Mouse (Mus musculus) right cerebral cortex, postnatal 36 days (tissue): ENCODE measurements around the gene Fabp3.

Source experiments
- DNase-seq, 2 experiments: peaks; one replicate each; pipeline ENCODE4 v3.0.0; 2022; ENCODE audit warnings: low spot score in 2 of 2, mixed read lengths in 1 of 2

The Fabp3 gene

DNA sequence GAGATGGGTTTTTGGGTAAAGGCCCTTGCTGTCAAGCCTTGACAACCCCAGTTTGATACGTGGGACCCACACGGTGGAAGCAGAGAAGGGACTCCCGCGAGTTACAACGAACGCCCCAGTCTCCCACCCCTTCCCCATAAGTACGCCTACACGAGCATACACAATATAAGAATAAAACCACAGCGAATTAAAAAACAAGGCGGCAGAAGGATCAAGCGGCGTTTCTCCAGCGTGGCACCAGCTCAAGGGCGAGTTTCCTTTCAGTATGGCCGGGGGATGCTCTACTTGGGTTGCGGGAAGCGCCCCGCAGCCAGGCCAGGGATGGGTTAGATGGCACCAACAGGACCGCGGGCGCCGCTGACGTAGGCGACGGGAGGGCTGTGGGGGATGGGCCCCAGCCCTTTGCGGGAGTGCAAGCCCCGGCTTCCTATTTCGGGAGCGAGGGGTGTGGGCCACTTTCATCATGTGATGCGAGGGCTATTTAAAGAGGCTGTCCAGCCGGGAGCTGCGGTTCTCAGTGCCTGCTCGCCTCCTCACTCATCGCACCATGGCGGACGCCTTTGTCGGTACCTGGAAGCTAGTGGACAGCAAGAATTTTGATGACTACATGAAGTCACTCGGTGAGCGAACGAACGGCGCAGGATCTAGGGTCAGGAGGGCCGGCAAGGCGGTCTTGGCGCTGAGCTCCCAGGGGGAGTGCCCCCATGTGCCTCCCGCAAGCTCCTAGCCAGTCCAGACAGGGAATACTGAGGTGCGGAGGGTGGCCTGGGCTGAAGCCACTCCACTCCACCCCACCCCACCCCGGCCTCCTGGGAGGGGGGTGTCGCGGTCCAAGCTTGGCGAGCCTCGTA lies at the start of gene Fabp3, which contains the start of gene Gm10570:
TSS of gene Fabp3 (plus strand) at position 365 of the 851 bp plus-strand sequence.
TSS of gene Gm10570 (minus strand) at position 444 of the 851 bp plus-strand sequence.
- DNase-seq = peak; percentile 71 to 79

DNA sequence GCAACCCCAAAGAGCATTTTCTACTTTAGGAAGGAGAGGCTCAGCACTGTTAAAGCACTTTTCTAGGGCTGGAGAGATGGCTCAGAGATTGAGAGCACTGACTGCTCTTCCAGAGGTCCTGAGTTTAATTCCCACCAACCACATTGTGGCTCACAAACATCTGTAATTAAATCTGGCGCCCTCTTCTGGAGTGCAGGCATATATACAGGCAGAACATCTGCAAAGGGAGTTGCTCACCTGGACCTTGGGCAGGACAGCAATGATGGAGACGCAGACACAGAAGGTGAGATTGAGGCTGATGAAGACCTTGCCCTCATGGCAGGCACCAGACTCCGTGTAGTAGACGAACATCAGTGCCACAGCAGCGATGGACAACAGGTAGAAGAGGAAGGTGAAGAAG lies 48.0 kb upstream of the Fabp3 start:
- DNase-seq = no peak

DNA sequence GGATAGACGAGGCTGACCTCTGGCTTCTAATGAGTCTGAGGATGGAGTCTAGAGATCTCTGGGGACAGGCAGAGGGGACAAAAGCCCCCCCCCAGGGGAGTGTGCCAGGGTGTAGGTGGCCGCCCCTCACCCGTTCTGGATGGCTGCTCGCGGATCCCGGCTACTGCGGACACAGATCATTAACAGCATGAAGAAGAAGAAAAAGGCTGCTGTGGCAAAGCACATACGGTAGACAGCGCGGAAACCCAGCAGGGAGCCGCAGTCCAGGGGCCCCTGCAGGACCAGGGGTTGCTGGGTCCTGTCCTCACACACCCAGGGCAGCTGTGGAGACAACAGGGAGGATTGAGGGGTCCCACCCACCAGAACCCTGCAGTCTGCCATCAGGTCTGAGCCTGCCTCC lies 44.3 kb upstream of the Fabp3 start:
- no peak for DNase-seq

DNA sequence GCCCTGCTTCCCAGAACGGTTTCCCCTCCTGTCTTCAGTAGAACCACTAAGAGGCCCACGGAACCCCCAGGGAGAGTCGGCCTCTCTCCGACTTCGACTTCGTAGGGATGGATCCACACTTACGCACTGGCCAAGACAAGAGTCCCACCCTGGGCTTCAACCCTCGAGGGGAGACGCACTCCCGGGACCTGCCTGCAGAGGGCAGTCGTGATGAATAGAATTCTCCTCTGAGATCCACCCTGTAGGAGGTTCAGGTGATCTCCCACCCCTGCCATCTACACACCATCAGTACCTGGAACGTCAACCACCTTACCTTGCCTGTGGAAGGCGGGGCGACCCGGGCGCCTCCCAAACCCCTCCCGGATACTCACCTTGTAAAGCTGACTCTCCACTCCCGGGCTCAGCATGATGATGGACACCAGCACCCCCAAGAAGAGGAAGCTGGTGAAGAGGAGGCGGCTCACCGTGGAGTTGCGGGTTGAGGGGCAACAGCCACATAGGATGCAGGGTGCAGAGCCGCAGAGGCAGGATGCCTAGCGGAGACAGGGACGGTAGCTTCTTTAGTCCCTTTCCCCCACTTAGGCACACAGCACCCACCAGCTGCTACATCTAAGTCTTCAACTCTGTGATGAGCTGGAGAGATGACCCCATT lies 43.6 kb upstream of the Fabp3 start:
- no peak for DNase-seq

DNA sequence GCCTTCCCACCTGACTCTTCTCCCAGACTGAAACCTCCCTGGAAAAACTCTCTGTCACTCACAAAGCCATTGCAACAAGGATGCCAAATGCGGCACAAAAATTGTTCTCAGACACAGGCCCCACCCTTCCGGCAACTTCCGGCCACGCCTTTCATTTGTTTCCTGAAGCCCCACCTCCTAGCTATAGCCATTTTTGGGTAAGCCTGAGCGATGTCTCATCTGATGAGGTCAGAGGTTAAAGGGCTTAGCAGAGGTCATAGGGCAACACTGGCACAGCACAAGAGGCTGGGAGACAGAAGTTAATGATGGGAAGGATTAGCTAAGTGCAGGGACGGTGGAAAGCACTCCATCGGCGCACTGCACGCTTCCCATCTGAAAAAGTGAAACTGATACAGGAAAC lies 41.8 kb upstream of the Fabp3 start:
- no peak for DNase-seq

DNA sequence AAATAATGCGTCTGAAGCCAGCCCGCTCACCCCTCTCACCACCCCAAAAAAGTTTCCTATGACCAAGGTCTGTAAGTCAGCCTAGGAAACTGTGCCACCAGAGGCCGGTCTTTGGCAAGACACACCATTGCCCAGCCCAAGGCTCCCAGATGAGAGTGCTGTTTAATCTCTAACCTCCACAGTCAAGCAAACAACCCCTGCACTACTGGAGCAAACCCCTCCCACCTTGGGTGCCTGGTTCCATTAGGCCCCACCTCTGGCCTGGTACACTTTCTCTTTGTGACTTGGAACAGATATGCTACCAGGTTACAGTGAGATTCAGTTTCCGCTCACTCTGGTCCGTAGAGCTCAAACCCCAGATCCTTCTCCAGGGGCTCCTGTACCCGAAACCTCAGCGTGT lies 41.3 kb upstream of the Fabp3 start:
- DNase-seq = no peak

DNA sequence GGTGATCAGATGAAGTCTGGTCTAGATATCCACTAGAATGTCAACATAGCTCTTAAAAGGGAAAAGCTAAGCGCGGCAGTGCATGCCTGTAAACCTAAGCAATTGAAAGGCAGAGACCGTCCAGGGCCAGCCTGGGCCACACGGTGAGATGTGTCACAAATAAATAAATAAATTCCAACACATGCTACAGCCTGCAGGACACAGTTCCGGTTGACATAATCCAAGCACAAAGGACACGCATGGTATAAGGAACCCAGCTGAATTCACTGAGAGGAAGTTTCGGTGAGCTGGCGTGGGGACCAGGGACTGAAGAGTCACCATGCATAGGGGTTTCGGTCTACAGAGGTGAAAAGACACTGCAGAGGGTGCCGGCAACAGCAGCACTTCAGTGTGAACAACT lies 39.7 kb upstream of the Fabp3 start:
- no peak for DNase-seq

DNA sequence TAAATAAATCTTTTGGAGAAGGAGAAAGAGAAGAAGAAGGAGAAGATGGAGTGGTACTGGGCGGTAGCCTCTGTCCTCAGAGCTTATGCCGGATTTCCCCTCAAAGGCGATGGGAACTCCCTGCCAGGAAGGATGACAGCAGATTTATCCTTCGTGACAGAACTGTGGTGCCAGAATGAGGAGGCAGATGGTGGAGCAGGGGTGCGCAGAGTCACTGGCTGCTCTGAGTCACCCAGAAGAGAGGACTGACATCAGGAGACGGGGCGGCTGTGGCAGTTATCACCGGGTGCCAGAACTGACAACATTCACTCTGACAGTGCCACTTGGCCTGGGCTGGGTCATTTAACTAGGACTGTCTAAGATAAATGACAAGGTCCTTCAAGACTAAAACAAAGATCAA lies 38.3 kb upstream of the Fabp3 start:
- DNase-seq = peak; percentile 79 to 80

DNA sequence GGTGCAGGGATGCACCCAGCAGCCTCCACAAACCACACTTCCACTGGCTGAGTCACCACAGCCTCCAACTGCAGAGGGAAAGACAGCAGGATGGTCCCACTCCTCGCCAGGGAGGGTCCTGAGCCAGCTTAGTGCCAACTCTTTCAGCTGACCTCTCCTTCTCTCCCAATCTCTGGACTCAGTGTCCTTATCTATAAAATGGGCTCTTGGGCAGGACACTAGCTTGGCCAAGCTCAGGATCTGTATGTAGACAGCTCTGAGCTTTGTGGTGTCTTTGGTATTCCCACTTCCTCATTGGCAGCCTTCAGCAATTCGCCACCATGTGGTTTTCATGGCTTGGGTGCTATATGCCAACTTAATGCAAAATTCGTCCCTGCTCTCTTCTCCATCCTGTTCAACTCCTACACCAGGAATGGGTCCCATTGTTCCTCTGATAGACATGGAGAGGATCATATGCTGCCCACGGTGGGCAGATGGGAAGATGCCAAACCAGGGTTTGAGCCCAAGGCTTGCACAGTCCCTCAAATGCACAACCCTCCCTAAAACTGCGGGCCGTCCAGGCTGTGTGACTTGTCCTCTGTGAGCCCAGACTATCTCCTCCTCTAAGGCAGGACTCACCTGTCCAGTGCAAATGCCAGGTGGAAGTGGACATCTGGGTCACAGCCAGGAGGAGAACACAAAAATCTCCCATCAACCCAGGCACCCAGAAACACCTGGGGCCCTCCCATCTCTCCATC lies 37.6 kb upstream of the Fabp3 start:
- DNase-seq = peak; percentile 34 to 35

DNA sequence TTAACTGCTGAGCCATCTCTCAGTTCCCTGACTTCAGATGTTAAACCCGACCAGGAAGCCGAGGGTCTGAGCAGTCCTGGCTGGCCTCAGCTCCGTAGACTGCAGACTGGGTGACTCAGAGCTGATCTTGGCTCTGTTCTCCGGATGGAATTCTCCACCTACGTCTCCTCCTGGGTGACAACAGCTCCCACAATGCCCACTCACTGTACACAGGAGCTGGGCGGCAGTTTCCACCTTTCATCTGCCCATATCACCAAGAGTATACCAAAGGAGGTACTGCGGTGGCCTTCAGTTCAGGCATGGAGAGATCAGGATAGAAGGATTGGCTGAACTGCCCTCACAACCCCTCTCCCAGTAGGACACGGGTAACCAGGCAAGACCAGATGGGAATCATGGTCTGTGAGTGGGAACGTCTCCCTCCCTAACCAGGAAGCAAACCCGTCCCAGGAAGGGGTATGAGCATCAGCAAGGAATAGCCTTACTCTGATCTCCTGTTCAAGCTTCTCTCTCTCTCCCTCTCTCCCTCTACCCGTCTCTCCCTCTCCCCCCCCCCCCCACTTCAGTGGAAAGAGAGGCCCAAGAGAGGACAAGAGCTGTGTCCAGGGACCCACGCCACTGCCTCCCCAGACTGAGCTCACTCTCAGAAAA lies 34.6 kb upstream of the Fabp3 start:
- peak; percentile 48 to 67 for DNase-seq

DNA sequence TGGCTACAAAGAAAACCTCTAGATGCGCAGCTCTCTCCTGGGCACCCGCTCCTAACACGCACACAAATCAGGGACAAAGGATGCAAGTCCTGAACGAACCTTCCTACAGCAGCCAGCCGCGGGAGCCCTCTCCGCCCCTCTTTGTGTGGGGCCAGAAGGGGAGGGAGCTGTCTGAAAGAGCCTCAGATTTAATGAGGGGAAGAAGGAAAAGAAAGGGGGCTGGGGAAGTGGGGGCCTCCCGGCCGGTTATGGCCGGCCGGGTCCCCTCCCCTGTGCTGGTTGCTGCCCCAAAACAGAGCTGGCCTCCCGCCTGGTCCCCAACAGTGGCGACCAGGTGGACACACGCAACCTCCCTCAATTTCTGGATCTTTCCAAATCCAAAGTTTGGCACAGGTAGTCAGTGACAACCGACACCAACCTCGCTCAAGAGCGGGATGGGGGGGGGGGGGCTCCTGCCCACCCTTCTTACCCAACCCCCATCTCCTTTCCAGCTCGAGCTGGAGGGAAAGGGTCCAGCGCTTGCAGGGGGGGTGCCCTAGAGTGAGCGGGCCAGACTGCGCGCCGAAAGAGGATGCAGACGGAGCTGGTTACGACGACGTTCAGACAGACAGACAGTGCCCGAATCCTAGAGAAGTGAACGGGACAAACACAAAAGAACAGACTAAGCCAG lies 33.9 kb upstream of the Fabp3 start:
- DNase-seq = no peak

DNA sequence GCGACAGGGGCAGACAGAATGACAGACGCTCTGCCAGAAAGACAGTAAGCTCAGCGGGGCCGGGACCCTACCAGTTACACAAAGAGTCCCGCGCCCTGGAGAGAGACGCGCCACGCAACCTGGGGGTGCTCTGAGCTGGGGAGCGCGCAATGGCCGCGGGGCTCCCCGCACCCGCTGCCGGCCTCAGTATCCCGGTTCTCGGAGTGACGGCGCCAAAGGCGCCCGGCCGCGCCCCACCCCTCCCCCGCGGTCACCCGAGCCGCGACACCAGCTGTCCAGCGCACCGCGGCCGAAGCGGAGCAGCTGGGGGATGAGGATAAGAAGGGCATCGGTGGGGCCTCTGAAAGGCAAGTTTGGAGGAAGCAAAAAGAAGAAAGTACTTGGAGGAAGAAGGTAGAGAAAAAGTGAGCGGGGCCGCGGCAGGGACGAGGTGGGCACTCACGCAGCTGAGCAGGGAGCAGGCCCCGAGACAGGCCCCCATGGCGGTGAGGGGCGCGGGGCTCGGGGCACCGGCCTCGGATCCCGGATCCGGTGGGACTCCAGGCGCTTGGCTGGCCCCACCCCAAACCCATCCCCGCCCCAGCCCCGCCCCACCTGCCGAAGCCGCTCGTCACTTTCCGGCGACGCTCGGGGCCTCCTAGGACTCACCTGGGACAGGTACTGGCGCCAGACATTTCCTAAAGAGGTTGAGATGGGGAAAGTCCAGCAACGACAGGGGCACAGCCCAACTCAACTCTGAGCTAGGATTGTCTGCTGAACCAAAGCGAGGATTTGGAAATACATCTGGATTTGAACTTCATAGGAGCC lies 33.2 kb upstream of the Fabp3 start:
- DNase-seq = no peak

DNA sequence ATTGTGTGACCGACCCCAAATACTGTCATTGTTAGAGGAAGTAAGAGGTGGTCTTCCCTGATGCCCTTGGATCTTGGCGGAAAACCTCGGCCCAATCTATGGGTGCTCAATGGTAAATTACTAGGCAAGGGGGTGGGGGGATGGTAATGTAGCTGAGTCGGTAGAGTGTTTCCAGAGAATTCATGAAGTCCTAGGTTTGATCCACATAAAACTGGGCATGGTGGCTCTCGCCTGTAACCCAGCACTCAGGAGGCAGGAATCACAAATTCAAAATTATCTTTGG lies 32.6 kb upstream of the Fabp3 start:
- DNase-seq = no peak

DNA sequence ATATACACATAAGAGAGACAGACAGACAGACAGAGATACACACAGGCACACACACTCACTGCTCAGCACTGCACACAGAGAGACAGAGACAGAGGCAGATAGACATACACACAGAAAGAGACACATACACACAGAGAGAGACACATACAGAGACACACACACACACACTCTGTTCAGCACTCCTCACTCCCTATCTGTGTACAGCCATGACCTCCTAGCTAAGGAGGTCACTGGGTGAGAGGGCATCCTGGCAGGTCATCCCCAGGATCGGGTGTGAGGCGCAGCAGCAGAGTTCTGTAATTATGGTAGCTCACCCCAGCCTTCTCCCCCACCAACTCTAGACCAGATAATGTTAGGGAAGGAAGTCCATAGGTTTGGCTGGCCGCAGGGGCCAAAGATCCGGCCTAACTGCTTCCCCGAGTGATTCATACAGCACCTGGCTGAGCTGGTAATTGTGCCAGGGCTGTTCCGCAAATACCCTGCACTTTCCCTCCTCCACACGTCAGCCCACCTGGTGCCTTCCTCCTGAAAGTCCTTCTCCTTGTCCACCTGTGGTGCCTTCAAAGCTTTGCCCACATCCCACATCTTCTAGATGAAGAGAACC lies 31.7 kb upstream of the Fabp3 start:
- no peak for DNase-seq

DNA sequence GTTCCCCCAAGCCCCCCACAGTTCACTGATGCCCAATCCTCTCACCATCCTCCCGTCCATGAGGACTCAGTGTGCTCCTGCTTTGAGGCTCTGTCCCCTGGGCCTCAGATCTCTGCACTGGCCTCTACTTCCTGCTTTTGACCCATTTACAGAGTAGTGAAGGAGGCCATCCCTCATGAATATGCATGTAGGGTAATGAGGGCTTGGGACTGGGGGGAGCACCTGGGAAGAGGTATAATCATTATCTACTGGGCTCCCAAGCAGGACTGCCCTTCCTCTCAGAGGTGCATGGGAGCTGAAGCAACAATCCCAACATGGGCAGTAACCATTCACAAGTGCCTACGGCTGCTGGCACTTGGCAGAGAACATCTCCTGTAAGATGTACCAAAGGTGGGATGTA lies 29.3 kb upstream of the Fabp3 start, which contains the start of gene Serinc2:
TSS of gene Serinc2 (minus strand) at position 101 of the 400 bp plus-strand sequence.
- DNase-seq = no peak

DNA sequence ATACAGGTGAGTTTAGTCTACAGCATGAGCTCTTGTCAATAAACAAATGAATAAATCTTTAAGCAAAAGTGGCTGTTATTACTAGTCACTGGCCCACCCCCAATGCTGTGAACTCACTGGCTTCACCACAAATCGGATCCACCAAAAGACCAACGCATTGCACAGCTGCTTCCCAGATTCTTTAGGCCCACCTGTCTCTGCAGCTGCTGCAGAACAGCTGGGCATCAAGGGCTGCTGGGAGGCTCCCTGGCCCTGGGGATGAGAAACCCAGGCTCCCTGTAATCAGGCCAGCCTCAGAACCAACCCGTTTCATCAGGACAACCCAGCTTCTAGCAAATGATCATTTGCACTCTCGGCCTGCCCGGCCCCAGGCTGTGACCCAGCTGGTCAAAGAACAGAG lies 25.5 kb upstream of the Fabp3 start:
- no peak for DNase-seq

DNA sequence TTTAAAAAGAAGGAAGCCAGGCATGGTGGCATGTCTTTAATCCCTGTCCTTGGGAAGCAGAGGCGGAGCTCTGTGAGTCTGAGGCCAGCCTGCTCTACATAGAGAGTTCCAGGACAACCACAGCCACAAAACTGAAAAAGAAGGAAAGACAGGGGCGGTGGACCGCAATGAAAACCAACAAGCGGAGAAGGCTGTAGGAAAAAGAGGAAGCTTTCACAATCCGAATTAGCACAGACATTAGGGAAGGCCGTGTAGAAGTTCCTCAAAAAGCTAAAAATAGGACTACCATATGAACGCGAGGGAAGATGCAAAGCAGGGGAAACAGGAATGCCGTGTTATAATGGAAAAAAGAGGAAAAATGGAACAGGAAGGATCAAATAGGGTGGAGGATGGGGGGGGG lies 24.6 kb upstream of the Fabp3 start:
- no peak for DNase-seq

DNA sequence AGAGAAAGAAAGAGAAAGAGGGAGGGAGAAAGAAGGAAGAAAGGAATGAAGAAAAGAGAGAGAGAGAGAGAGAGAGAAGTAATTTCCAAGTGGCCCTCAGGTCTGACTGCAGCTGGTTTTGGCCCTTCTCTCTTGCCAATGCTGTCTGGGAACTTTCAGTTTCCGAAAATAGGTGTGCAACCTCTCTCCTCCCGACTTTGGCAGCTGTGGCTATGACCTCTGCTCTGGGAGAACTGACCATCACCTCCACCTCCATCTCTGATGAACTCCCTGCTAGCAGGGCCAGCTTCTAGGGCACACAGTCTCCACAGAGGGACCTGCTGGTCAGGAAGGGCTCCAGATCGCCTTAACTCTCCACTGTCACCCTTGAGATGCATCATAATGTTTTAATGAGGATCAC lies 21.9 kb upstream of the Fabp3 start:
- DNase-seq = no peak

DNA sequence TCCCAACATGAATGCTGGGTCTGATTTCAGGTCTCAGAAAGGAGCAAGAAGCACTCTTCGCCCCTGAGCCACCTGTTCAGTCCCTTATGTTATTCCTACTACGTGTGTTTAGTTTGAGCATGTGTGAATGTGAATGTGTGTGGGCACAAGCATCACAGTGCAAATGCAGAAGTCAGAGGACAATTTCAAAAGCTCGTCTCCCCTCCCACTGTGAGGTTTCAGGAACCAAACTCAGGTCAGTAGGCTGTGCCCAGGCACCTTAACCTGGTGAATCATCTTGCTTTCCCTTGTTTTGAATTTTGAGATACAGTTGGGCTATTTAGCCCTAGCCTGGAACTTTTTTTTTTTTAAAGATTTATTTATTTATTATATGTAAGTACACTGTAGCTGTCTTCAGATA lies 18.6 kb upstream of the Fabp3 start:
- no peak for DNase-seq

DNA sequence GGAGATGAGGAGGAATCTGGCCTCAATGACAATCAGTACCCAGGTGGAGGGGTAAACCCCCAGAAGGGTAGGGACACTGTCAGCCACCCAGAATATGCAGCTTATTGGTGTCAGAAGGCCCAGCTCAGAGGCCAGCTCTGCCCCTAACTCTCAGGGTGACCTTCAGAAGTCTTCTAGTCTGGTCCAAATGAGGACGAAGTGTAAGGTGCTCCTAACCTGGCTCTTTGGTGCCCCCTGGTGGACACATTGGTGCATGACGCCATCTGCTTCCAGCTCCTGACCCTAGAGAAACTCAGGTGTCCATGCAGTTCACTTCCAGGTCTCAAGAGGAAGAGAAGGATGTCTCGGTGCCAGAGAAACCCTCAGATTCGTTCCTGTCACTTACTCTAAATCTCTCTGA lies 16.1 kb upstream of the Fabp3 start:
- peak in 1 of 2 experiments; percentile 55 for DNase-seq
